Mouse (Mus musculus) hindbrain, embryonic 14.5 days (tissue): Measurements from ENCODE around the gene Jpt1. TPM values are rescaled to one million over a fixed set of nuclear protein-coding genes. Genes with fewer than 3 reads are reported as not detected.
"Not testable (repeated sequence)": the region's sequence is repeated elsewhere in the genome, so short reads cannot be mapped to it uniquely, and the experiment has no call there.

Experiments used
- ATAC-seq: fragments of 200-750 bp; cut with Nextera tagmentation; 2 replicates; pipeline ENCODE4 v1.8.0; 2017; ENCODE audit warnings: moderate number of reproducible peaks, mild to moderate bottlenecking, moderate TSS enrichment, moderate library complexity; ENCODE audit not compliant: low FRiP score
- DNase-seq: peaks from one replicate; pipeline ENCODE4 v3.0.0-alpha.2; 2015; ENCODE audit warnings: low spot score
- H3K27ac ChIP-seq: fragments of 300-500 bp; sonication (generic); 2 replicates; pipeline ENCODE4 v1.5.1; 2014; ENCODE audit warnings: mild to moderate bottlenecking, moderate library complexity
- H3K27me3 ChIP-seq: fragments of 300-500 bp; sonication (generic); 2 replicates; pipeline ENCODE4 v1.6.1; 2014; ENCODE audit warnings: mild to moderate bottlenecking, low read length, mixed read lengths; ENCODE audit not compliant: control insufficient read depth, insufficient read depth
- H3K36me3 ChIP-seq: fragments of 300-500 bp; sonication (generic); replicated peaks from 2 replicates; pipeline ENCODE4 v1.6.1; 2014; ENCODE audit not compliant: control insufficient read depth, insufficient read depth
- H3K4me1 ChIP-seq: fragments of 300-500 bp; sonication (generic); replicated peaks from 2 replicates; pipeline ENCODE4 v1.6.1; 2014; ENCODE audit warnings: antibody characterized with exemption, low read length, mixed read lengths; ENCODE audit not compliant: control insufficient read depth, insufficient read depth
- H3K4me2 ChIP-seq: fragments of 300-500 bp; sonication (generic); replicated peaks from 2 replicates; pipeline ENCODE4 v1.6.1; 2014; ENCODE audit warnings: mild to moderate bottlenecking, moderate library complexity
- H3K4me3 ChIP-seq: fragments of 300-500 bp; sonication (generic); replicated peaks from 2 replicates; pipeline ENCODE4 v1.5.1; 2014; ENCODE audit warnings: mild to moderate bottlenecking, low read length
- H3K9ac ChIP-seq: fragments of 300-500 bp; sonication (generic); 2 replicates; pipeline ENCODE4 v1.6.1; 2014
- H3K9me3 ChIP-seq: fragments of 300-500 bp; sonication (generic); 2 replicates; pipeline ENCODE4 v1.6.1; 2016; ENCODE audit warnings: low read length; ENCODE audit not compliant: control insufficient read depth
- WGBS: fragments of 180-500 bp; shearing (Covaris S2); extraction: QIAGEN DNeasy Blood & Tissue Kit; methylation state at CpG from one replicate; pipeline ENCODE4 v1.1.7; 2014; 5-methylcytosine and 5-hydroxymethylcytosine counted together
- polyA plus RNA-seq: library from polyadenylated mRNA; unstranded; fragments of >200 nt; fragmentation: Nextera tagmentation; extraction: Ambion mirVana; gene quantifications from 2 replicates; pipeline ENCODE4 v1.2.1, GENCODE M21; 2014

Jpt1 gene
- polyA plus RNA-seq, 1 experiment from 2014 or later: 1,350 TPM

- Histone ChIP-seq H3K36me3 (peaks cover 15% of the 10 kb centered on the region; the same call in 1 of the 2 replicates), H3K9ac (no peak overlapping the region), H3K9me3 (no peaks in the 10 kb centered on the region), H3K4me1 (peaks cover 8% of the 10 kb centered on the region), H3K4me2 (no peak overlapping the region), H3K27me3 (no peaks in the 10 kb centered on the region), H3K27ac (no peak overlapping the region), H3K4me3 (no peak overlapping the region)
- ATAC-seq (no peak), DNase-seq (no peak)
- 86% methylated on average over 6 of the region's 6 CpGs for WGBS
Measured at GRCm38 (mm10) chr11:115481553-115482259, 32.5 kb downstream of the Jpt1 start.

GRCm38 (mm10) chr11:115478296-115478938, 35.8 kb downstream of the Jpt1 start:
- Histone ChIP-seq H3K4me1 (peaks cover 28% of the 10 kb centered on the region), H3K9ac (no peak overlapping the region), H3K36me3 (peaks cover 11% of the 10 kb centered on the region; the same call in 1 of the 2 replicates), H3K4me3 (no peak overlapping the region), H3K4me2 (no peak overlapping the region), H3K27me3 (no peaks in the 10 kb centered on the region), H3K27ac (no peak overlapping the region), H3K9me3 (no peaks in the 10 kb centered on the region)
- 89% methylated on average over 9 of the region's 9 CpGs for WGBS
- DNase-seq (no peak), ATAC-seq (no peak)

GRCm38 (mm10) chr11:115477388-115477787, 36.8 kb downstream of the Jpt1 start:
- Histone ChIP-seq H3K4me2 (peak overlapping the region; percentile 97; the same call in 1 of the 2 replicates), H3K4me1 (peaks cover 28% of the 10 kb centered on the region), H3K36me3 (peaks cover 11% of the 10 kb centered on the region; the same call in 1 of the 2 replicates)
- not testable (repeated sequence) for H3K27me3 ChIP-seq, DNase-seq, H3K9ac ChIP-seq, H3K27ac ChIP-seq, H3K9me3 ChIP-seq, H3K4me3 ChIP-seq, ATAC-seq
- WGBS: 90% methylated on average over 7 of the region's 7 CpGs

- H3K27ac ChIP-seq, ATAC-seq, H3K36me3 ChIP-seq, H3K9me3 ChIP-seq, H3K27me3 ChIP-seq, DNase-seq: not testable (repeated sequence)
- 87% methylated on average over 4 of the region's 4 CpGs for WGBS
- 0 out of 2 replicates have a peak overlapping the region, but pooled peaks have one; percentile 82 for H3K9ac ChIP-seq
- peak overlapping the region; percentile 97 for H3K4me2 ChIP-seq
- H3K4me1 ChIP-seq: peaks cover 28% of the 10 kb centered on the region
- H3K4me3 ChIP-seq: peak overlapping the region; percentile 88
Measured at GRCm38 (mm10) chr11:115476630-115477029, 37.6 kb downstream of the Jpt1 start.

GRCm38 (mm10) chr11:115475758-115476237, 38.4 kb downstream of the Jpt1 start:
- WGBS: 2% methylated on average over 28 of the region's 28 CpGs
- H3K4me1 ChIP-seq: peaks cover 28% of the 10 kb centered on the region
- DNase-seq (no peak), ATAC-seq (0 out of 2 replicates have a peak, but pooled peaks have one; percentile 6)
- H3K27ac ChIP-seq: peak overlapping the region; percentile 89
- H3K4me2 ChIP-seq: peak overlapping the region; percentile 97
- no peaks in the 10 kb centered on the region for H3K9me3 ChIP-seq
- peak overlapping the region; percentile 88 for H3K4me3 ChIP-seq
- H3K27me3 ChIP-seq: no peaks in the 10 kb centered on the region
- peaks cover 4% of the 10 kb centered on the region; the same call in 1 of the 2 replicates for H3K36me3 ChIP-seq
- peak overlapping the region; percentile 82 for H3K9ac ChIP-seq

- no peaks in the 10 kb centered on the region for H3K27me3 ChIP-seq
- WGBS: 1% methylated on average over 26 of the region's 26 CpGs
- H3K4me2 ChIP-seq: peak within 1 kb of the TSS; percentile 97
- peaks cover 2% of the 10 kb centered on the region; the same call in 1 of the 2 replicates for H3K36me3 ChIP-seq
- no peaks in the 10 kb centered on the region for H3K9me3 ChIP-seq
- peak within 1 kb of the TSS; percentile 82 for H3K9ac ChIP-seq
- DNase-seq (peak; percentile 93), ATAC-seq (peak; percentile 97)
- peak within 1 kb of the TSS; percentile 88 for H3K4me3 ChIP-seq
- H3K4me1 ChIP-seq: peaks cover 28% of the 10 kb centered on the region
- H3K27ac ChIP-seq: peak within 1 kb of the TSS; percentile 89
Measured at GRCm38 (mm10) chr11:115475025-115475757, 39.0 kb downstream of the Jpt1 start, which contains the start of gene Armc7. Armc7 (plus strand) TSS chr11:115475667.

- WGBS: 20% methylated on average over 15 of the region's 15 CpGs
- peak overlapping the region; percentile 26; the same call in 1 of the 2 replicates for H3K27ac ChIP-seq
- peak; percentile 13; the same call in 1 of the 2 replicates for ATAC-seq
Measured at GRCm38 (mm10) chr11:115473626-115474275, 40.4 kb downstream of the Jpt1 start.

GRCm38 (mm10) chr11:115472183-115472582, 42.0 kb downstream of the Jpt1 start:
- no peak for DNase-seq
- 84% methylated on average over 7 of the region's 7 CpGs for WGBS
- Histone ChIP-seq H3K4me2 (no peak overlapping the region), H3K4me3 (no peak overlapping the region), H3K27ac (no peak overlapping the region), H3K9me3 (no peaks in the 10 kb centered on the region), H3K36me3 (no peaks in the 10 kb centered on the region), H3K27me3 (no peaks in the 10 kb centered on the region), H3K9ac (no peak overlapping the region), H3K4me1 (peaks cover 25% of the 10 kb centered on the region)
- no peak for ATAC-seq

More at GRCm38 (mm10) chr11:115473626-115474275, 40.4 kb downstream of the Jpt1 start:
- no peaks in the 10 kb centered on the region for H3K27me3 ChIP-seq
- H3K4me2 ChIP-seq: peak overlapping the region; percentile 23
- no peak overlapping the region for H3K4me3 ChIP-seq
- no peaks in the 10 kb centered on the region for H3K36me3 ChIP-seq
- H3K4me1 ChIP-seq: peaks cover 28% of the 10 kb centered on the region
- no peaks in the 10 kb centered on the region for H3K9me3 ChIP-seq
- DNase-seq: peak; percentile 98
- H3K9ac ChIP-seq: no peak overlapping the region
